Mouse (Mus musculus) kidney, adult 2 months (tissue): ENCODE results near the gene Mtcl1. TPM values are rescaled to one million over a fixed set of nuclear protein-coding genes. Genes with fewer than 3 reads are reported as not detected.

Experiments
- DNase-seq: peaks from one replicate; pipeline ENCODE4 v3.0.0; 2021
- H3K27ac ChIP-seq: fragments of 200-500 bp; 2 replicates; pipeline ENCODE4 v1.5.1; 2012; ENCODE audit warnings: low read depth, low read length, control low read depth, inconsistent platforms; ENCODE audit not compliant: insufficient read depth
- H3K27me3 ChIP-seq: fragments of 200-500 bp; replicated peaks from 2 replicates; pipeline ENCODE4 v1.6.1; 2012; ENCODE audit warnings: mild to moderate bottlenecking, moderate library complexity, low read length, inconsistent platforms; ENCODE audit not compliant: control insufficient read depth, insufficient read depth
- H3K36me3 ChIP-seq: fragments of 200-500 bp; 2 replicates; pipeline ENCODE4 v1.6.1; 2012; ENCODE audit warnings: mild to moderate bottlenecking, moderate library complexity, low read length, inconsistent platforms; ENCODE audit not compliant: control insufficient read depth, insufficient read depth
- H3K4me1 ChIP-seq: fragments of 200-500 bp; 2 replicates; pipeline ENCODE4 v1.6.1; 2011; ENCODE audit warnings: low read length; ENCODE audit not compliant: control insufficient read depth, insufficient read depth
- H3K4me3 ChIP-seq: fragments of 200-500 bp; 2 replicates; pipeline ENCODE4 v1.5.1; 2011; ENCODE audit warnings: mild to moderate bottlenecking, low read depth, low read length, control low read depth; ENCODE audit not compliant: insufficient read depth
- CTCF ChIP-seq: fragments of 200-500 bp; conservative IDR thresholded peaks from 2 replicates; pipeline ENCODE4 v1.5.1; 2011; ENCODE audit warnings: low read depth, mild to moderate bottlenecking, control low read depth, low read length, moderate library complexity, mixed read lengths; ENCODE audit not compliant: insufficient read depth, insufficient read length
- POLR2A ChIP-seq: fragments of 200-500 bp; IDR thresholded peaks from one replicate; pipeline ENCODE4 v1.6.1; 2011; ENCODE audit warnings: low read depth, low read length, control low read depth
- WGBS: fragments of 180-500 bp; shearing (Covaris S2); methylation state at CpG from one replicate; pipeline ENCODE4 v1.1.7; 2018; 5-methylcytosine and 5-hydroxymethylcytosine counted together
- polyA plus RNA-seq: library from polyadenylated mRNA; depleted of rRNA; stranded (reverse); fragments of >200 nt; gene quantifications from 2 replicates; pipeline ENCODE4 v1.2.3, GENCODE M21; 2012

Mtcl1 gene
- polyA plus RNA-seq, 1 experiment, result 3.5 TPM

DNA sequence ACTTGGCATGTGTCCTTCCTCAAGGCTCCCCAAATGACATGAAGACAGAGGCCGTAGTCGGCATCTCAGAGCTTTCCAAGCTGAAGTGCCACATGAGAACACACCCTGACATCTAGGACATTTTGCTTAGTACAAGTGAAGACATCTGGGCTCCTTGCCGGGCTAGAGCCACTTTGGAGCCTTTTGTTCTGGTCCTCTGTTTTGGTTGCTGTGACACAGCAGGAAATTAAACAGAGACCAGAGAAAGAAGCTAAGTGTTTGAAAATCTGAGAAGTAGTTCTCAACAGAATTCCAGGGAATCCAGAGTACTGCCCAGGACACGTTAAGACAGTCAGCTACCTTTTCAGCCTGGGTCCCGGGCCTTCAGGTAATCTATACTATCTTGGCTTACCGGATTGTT is 68.2 kb downstream of the Mtcl1 start:
- Histone ChIP-seq H3K4me3 (no peak overlapping the region), H3K27me3 (no peaks in the 10 kb centered on the region), H3K27ac (no peak overlapping the region), H3K4me1 (no peaks in the 10 kb centered on the region), H3K36me3 (no peaks in the 10 kb centered on the region)
- DNase-seq, result no peak
- 90% methylated on average over 6 of the region's 6 CpGs for WGBS
- TF ChIP-seq CTCF, result no peak
- TF ChIP-seq POLR2A, result no peak

- Histone ChIP-seq H3K27me3 (no peaks in the 10 kb centered on the region), H3K4me3 (no peak overlapping the region), H3K36me3 (no peaks in the 10 kb centered on the region), H3K27ac (no peak overlapping the region), H3K4me1 (no peaks in the 10 kb centered on the region)
- TF ChIP-seq POLR2A, result no peak
- no peak for TF ChIP-seq CTCF
- WGBS, result 96% methylated on average over 22 of the region's 22 CpGs
- DNase-seq, result no peak
Observed at GRCm38 (mm10) chr17:66379900-66380857, 69.4 kb downstream of the Mtcl1 start.

DNA sequence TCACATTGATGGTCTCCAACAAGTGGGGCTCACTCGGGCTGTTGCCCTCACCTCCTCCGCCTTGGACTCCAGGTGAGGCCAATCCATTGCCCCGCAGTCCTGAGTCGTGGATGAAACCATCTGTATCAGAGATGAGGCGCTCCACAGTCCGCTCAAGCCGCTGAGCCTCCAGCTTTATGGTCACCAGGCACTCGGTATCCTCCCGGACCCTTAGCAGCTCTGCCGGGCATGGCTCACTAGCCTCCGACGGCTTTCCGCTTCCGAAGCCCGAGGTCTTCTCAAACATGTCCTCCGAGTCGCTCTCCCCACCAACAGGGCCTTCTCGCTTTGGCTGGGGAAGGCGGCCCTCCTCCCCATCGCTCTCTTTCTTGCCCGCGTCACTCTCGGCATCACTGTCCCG is 70.2 kb downstream of the Mtcl1 start:
- TF ChIP-seq CTCF, result no peak
- no peak for TF ChIP-seq POLR2A
- H3K27ac ChIP-seq, result no peak overlapping the region
- no peaks in the 10 kb centered on the region for H3K27me3 ChIP-seq
- WGBS, result 95% methylated on average over 24 of the region's 24 CpGs
- no peak overlapping the region for H3K4me3 ChIP-seq
- no peaks in the 10 kb centered on the region for H3K4me1 ChIP-seq
- H3K36me3 ChIP-seq, result no peaks in the 10 kb centered on the region
- DNase-seq, result no peak

GRCm38 (mm10) chr17:66378127-66378526 is 71.4 kb downstream of the Mtcl1 start:
- no peak for TF ChIP-seq POLR2A
- TF ChIP-seq CTCF, result no peak
- no peak overlapping the region for H3K4me3 ChIP-seq
- H3K36me3 ChIP-seq, result no peaks in the 10 kb centered on the region
- H3K27me3 ChIP-seq, result no peaks in the 10 kb centered on the region
- no peaks in the 10 kb centered on the region for H3K4me1 ChIP-seq
- DNase-seq, result no peak
- 84% methylated on average over 17 of the region's 17 CpGs for WGBS
- H3K27ac ChIP-seq, result no peak overlapping the region

DNA sequence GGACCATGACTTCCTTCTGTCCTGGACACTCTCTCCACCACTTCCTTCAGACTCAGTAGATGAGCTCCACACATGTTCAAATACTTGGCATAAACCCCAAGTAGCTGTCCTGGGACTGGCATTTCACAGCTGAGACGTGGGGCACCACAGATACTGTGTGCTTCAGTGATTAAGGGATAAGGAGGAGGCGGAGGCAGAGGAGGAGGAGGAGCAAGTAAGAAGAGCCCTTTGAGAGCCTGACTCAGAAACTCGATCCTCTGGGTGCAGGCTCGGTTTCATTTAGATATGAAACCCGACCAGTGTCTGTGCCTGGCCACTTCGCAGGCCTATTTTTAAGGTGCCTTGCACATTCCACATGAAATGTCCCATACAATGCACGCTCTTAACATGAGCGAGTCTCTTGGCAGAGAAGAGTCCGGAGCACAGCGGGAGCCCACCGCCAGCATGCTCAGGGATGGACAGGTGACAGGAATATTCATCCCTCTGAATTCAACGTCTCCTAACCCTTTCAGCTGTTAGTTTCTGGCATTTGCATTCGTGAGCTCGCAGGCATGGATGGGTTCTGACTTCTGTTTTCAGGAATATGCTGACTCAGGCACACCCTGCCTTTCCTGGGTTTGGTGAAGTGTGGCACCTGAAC is 74.8 kb downstream of the Mtcl1 start:
- no peak overlapping the region for H3K27ac ChIP-seq
- H3K27me3 ChIP-seq, result no peaks in the 10 kb centered on the region
- no peak overlapping the region for H3K4me3 ChIP-seq
- DNase-seq, result no peak
- 46% methylated on average over 14 of the region's 14 CpGs for WGBS
- peaks cover 4% of the 10 kb centered on the region for H3K4me1 ChIP-seq
- TF ChIP-seq POLR2A, result no peak
- no peak for TF ChIP-seq CTCF
- H3K36me3 ChIP-seq, result no peaks in the 10 kb centered on the region

- Histone ChIP-seq H3K27ac (peak overlapping the region; percentile 75; the same call in 1 of the 2 replicates), H3K4me1 (peaks cover 10% of the 10 kb centered on the region), H3K4me3 (no peak overlapping the region), H3K27me3 (no peaks in the 10 kb centered on the region), H3K36me3 (no peaks in the 10 kb centered on the region)
- 43% methylated on average over 9 of the region's 9 CpGs for WGBS
- TF ChIP-seq POLR2A (no peak), CTCF (no peak)
- DNase-seq, result peak; percentile 50
Observed at GRCm38 (mm10) chr17:66370867-66371266, 78.7 kb downstream of the Mtcl1 start.

GRCm38 (mm10) chr17:66369777-66370176 is 79.8 kb downstream of the Mtcl1 start:
- no peaks in the 10 kb centered on the region for H3K27me3 ChIP-seq
- TF ChIP-seq POLR2A (no peak), CTCF (no peak)
- 43% methylated on average over 6 of the region's 6 CpGs for WGBS
- peak overlapping the region; percentile 36 for H3K27ac ChIP-seq
- peaks cover 15% of the 10 kb centered on the region for H3K4me1 ChIP-seq
- no peaks in the 10 kb centered on the region for H3K36me3 ChIP-seq
- H3K4me3 ChIP-seq, result no peak overlapping the region
- no peak for DNase-seq
